Mouse (Mus musculus) myocyte (in vitro differentiated cells): ENCODE results near the gene Elmod2.

Source experiments
- TCF3 ChIP-seq: IDR thresholded peaks from one replicate; pipeline ENCODE4 v1.6.1; 2011; ENCODE audit warnings: low read depth, control low read depth; ENCODE audit not compliant: insufficient read length
- USF1 ChIP-seq: IDR thresholded peaks from one replicate; pipeline ENCODE4 v1.6.1; 2011; ENCODE audit warnings: low read depth, mild to moderate bottlenecking, control low read depth, moderate library complexity

GRCm38 (mm10) chr8:83342076-83342475, 9.8 kb upstream of the Elmod2 start:
- TF ChIP-seq USF1, result no peak
- TF ChIP-seq TCF3, result no peak
